Mouse (Mus musculus) adrenal gland, postnatal 36 days (tissue): Measurements from ENCODE around the gene AA467197. TPM values are rescaled to one million over a fixed set of nuclear protein-coding genes. Genes with fewer than 3 reads are reported as not detected.

Source experiments
- microRNA-seq: library from miRNA; unstranded; fragments of <30 nt; microRNA quantifications from one replicate; pipeline ENCODE4 v1.2.0, GENCODE M21; 2021
- total RNA-seq, 2 experiments: library from RNA; stranded (reverse); gene quantifications; 2 replicates each; pipeline ENCODE4 v1.2.3; 2021

Gene AA467197
- total RNA-seq, 2 experiments from 2014 or later, result 0.72 to 1.8 TPM

Small RNA genes within 50 kb of the gene (microRNA-seq; reads per million reads assigned to microRNA genes)
- 9.2 reads per million, percentile 23 among the genes with 10 or more reads in this experiment for gene Mir147

Other genes starting within 250 kb of the AA467197 start
- 1 to 10 TPM; 3.0 to 3.5 TPM for gene Slc28a2, start 210.5 kb upstream of the AA467197 start, total RNA-seq
- under 1 TPM in 1 of 2 experiments, not detected in 1; 0.10 TPM for gene Gm14085, start 152.0 kb upstream of the AA467197 start, total RNA-seq
- gene Gatm, start 25.7 kb upstream of the AA467197 start, total RNA-seq, result 1 to 10 TPM; 4.9 to 5.5 TPM
- 10 to 100 TPM; 29.4 to 37.7 TPM for gene Slc30a4, start 65.7 kb downstream of the AA467197 start, total RNA-seq
- 10 to 100 TPM; 24.5 to 29.8 TPM for gene Bloc1s6, start 101.5 kb downstream of the AA467197 start, total RNA-seq
- gene Sqor, start 128.3 kb downstream of the AA467197 start, total RNA-seq, result 10 to 100 TPM; 57.2 to 63.0 TPM